Mouse (Mus musculus) liver, embryonic 14.5 days (tissue): Measurements from ENCODE around the gene Gck.
A peak's percentile ranks its signal among the peaks of the same experiment; 100 is the strongest.

Experiments used
- CTCF ChIP-seq: IDR thresholded peaks from 2 replicates; pipeline ENCODE4 v1.5.1; 2016; ENCODE audit warnings: antibody characterized with exemption, low read depth, control low read depth
- EP300 ChIP-seq: IDR thresholded peaks from 2 replicates; pipeline ENCODE4 v1.6.1; 2016; ENCODE audit warnings: antibody characterized with exemption, low read depth

DNA sequence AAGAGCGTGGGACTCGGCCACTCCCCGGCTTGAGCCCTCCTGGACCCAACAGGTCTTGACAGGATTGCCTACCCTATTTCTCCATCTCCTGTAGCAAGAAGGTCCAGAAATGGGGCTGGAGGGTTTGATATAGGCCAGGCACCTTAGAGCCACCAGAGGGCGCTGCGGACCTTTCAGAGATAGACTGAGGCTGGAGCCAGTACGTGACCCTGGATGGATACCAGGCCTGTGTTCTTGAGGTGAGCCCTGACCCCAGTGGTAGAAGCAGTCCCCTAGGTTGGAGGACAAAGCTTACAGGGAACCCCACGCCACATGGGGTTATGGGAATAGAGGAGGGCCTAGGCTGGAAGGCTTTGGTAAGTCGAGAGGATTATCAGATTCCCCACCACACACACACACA is 46.1 kb upstream of the Gck start:
- TF ChIP-seq CTCF (peak; percentile 94), EP300 (no peak)
